21 mouse cellular contexts compared by ENCODE assay signal in the genomic region with DNA sequence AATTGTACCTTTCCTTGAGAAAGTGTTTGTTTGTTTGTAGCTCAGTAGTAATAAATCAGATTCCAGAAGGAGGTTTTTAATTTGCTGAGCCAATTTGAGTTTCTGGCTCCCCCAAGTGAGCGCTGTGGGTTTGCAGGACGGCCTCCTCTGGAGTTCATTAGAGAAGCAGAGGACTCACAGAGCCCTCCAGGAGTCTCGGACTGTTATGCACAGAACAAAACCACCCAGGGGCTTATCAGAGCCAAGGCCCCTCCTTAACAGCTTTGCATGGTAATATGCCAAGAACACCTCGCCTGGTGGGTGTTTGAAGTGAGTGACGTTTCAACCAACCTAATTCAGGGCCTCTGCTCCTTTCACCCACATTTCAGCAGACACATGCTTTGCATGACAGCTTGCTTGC. TPM values are rescaled to one million over a fixed set of nuclear protein-coding genes. Genes with fewer than 3 reads are reported as not detected.
DNase-seq lines count a peak whose midpoint lies in the region; ATAC-seq and TF ChIP-seq lines count a peak whose summit lies in the region.
"Had no signal": no experiment of that assay in that cellular context is flagged by ENCODE, and none has a peak within 500 bp of the region (broad histone marks: within the 10 kb centered on the region; RNA-seq: fewer than 3 reads in every experiment).

No protein-coding gene starts in this region.

- H3K36me3 ChIP-seq in CH12.LX (replicated peaks in 1 of 2; ENCODE audit: control insufficient read depth in 1 of 2, insufficient read depth in 1 of 2, low read length in 1 of 2): no peaks in the 10 kb centered on the region
- H3K36me3 ChIP-seq in forebrain, embryonic 10.5 days (replicated peaks): no peaks in the 10 kb centered on the region
- H3K36me3 ChIP-seq: embryonic facial prominence, embryonic 15.5 days; forebrain, embryonic 15.5 days; hindbrain, embryonic 12.5 days had no signal

- H3K4me1 ChIP-seq in CH12.LX (ENCODE audit: control insufficient read depth in 1 of 2, insufficient read depth in 2 of 2): no peaks in the 10 kb centered on the region
- H3K4me1 ChIP-seq in forebrain, embryonic 10.5 days: peaks cover 10% of the 10 kb centered on the region
- H3K4me1 ChIP-seq: embryonic facial prominence, embryonic 15.5 days had no signal

- TF ChIP-seq POLR2A in CH12.LX (IDR thresholded peaks at IDR 0.05; ENCODE audit: low read depth, low read length): no peak

- no peaks in the 10 kb centered on the region for H3K79me2 ChIP-seq in CH12.LX (replicated peaks; ENCODE audit: control insufficient read depth, extremely low read depth, insufficient read depth, poor library complexity, severe bottlenecking)

- no peak overlapping the region for H3K9ac ChIP-seq in CH12.LX (ENCODE audit: insufficient read depth, low read depth)
- H3K9ac ChIP-seq: embryonic facial prominence, embryonic 15.5 days; forebrain, embryonic 15.5 days; hindbrain, embryonic 12.5 days had no signal

- H3K4me3 ChIP-seq in layer of hippocampus, adult 2 months: no peak overlapping the region
- no peak overlapping the region for H3K4me3 ChIP-seq in CH12.LX (replicated peaks in 1 of 3; ENCODE audit: low read depth in 2 of 3, low read length in 2 of 3, poor library complexity in 1 of 3)
- no peak overlapping the region for H3K4me3 ChIP-seq in forebrain, embryonic 10.5 days
- H3K4me3 ChIP-seq: embryonic facial prominence, embryonic 15.5 days; erythroblast, embryonic 14.5 days; forebrain, embryonic 15.5 days; hindbrain, embryonic 12.5 days had no signal

- WGBS in forebrain, embryonic 10.5 days: 47% methylated on average over 5 of the region's 5 CpGs

- H3K27me3 ChIP-seq in CH12.LX (replicated peaks): no peaks in the 10 kb centered on the region
- H3K27me3 ChIP-seq in forebrain, embryonic 10.5 days (ENCODE audit: poor library complexity, severe bottlenecking): no peaks in the 10 kb centered on the region
- H3K27me3 ChIP-seq: embryonic facial prominence, embryonic 15.5 days; forebrain, embryonic 15.5 days; hindbrain, embryonic 12.5 days had no signal

- dilution Hi-C loops in CH12.LX (cut with MboI; ENCODE audit: extremely low pct_ligation_motif_present, extremely low pct_unique_long_range_greater_than_20kb, low sequenced_read_pairs): no loop called here

- in situ Hi-C loops in CH12.LX (cut with MboI; ENCODE audit: low pct_ligation_motif_present, low pct_unique_long_range_greater_than_20kb, low sequenced_read_pairs): no loop called here

- no peaks in the 10 kb centered on the region for H3K9me3 ChIP-seq in CH12.LX (replicated peaks; ENCODE audit: low read length)
- H3K9me3 ChIP-seq in forebrain, embryonic 10.5 days: no peaks in the 10 kb centered on the region
- H3K9me3 ChIP-seq: embryonic facial prominence, embryonic 15.5 days; forebrain, embryonic 15.5 days; hindbrain, embryonic 12.5 days had no signal

- TF ChIP-seq RAD21 in CH12.LX (IDR thresholded peaks at IDR 0.05; ENCODE audit: low read depth, low read length): peak; percentile 7

- DNase-seq in layer of hippocampus, adult 2 months (ENCODE audit: low spot score in 2 of 2): peak in 1 of 2 experiments; percentile 29
- no peak for DNase-seq in layer of hippocampus, postnatal 36 days
- DNase-seq in CH12.LX (ENCODE audit: extremely low read depth): no peak
- peak; percentile 25 for DNase-seq in c-Kit-positive CD71-positive TER-119-negative erythroid progenitor cells, embryonic 14.5 days (ENCODE audit: low read depth)
- no peak for DNase-seq in forebrain, embryonic 10.5 days (ENCODE audit: extremely low spot score, low spot score)
- no peak for DNase-seq in kidney, postnatal 14 days
- DNase-seq: adrenal gland, adult 2 months; adrenal gland, postnatal 36 days; cerebellum, adult 8-10 months; cerebellum, postnatal 14 days; gastrocnemius, postnatal 36 days; heart, adult 11 months; heart, postnatal 10 days; heart, postnatal 4 days had no signal

- peak; percentile 67 for ATAC-seq in megakaryocyte-erythroid progenitor cell, adult 5-6 weeks (replicated peaks; ENCODE audit: low FRiP score, low TSS enrichment, poor library complexity, severe bottlenecking)
- ATAC-seq: forebrain, embryonic 15.5 days; hindbrain, embryonic 16.5 days; inflammation-experienced regulatory T-cells, adult 6 months had no signal

- peak; percentile 61 for TF ChIP-seq CTCF in layer of hippocampus, adult 2 months (conservative IDR thresholded peaks at IDR 0.05)
- TF ChIP-seq CTCF in CH12.LX (conservative IDR thresholded peaks at IDR 0.05 in 1 of 2, IDR thresholded peaks at IDR 0.05 in 1 of 2; ENCODE audit: low read depth in 2 of 2, low read length in 2 of 2): peak in 1 of 2 experiments; percentile 16; a peak in 1 of 4 replicates

- no peak overlapping the region for H3K4me2 ChIP-seq in CH12.LX (ENCODE audit: insufficient read depth, low read depth, poor library complexity, severe bottlenecking)
- H3K4me2 ChIP-seq: embryonic facial prominence, embryonic 15.5 days; forebrain, embryonic 15.5 days; hindbrain, embryonic 12.5 days had no signal

- no peak for TF ChIP-seq EP300 in CH12.LX (IDR thresholded peaks at IDR 0.05; ENCODE audit: low read length)

- peak overlapping the region; percentile 53; the same call in 1 of the 2 replicates for H3K27ac ChIP-seq in layer of hippocampus, adult 2 months
- no peak overlapping the region for H3K27ac ChIP-seq in CH12.LX (ENCODE audit: insufficient read depth, low read depth)
- no peak overlapping the region for H3K27ac ChIP-seq in forebrain, embryonic 10.5 days
- H3K27ac ChIP-seq: embryonic facial prominence, embryonic 15.5 days; forebrain, embryonic 15.5 days; hindbrain, embryonic 12.5 days had no signal

TF ChIP-seq in CH12.LX, 34 proteins besides CTCF, POLR2A, EP300 and RAD21:
- no peak for TF ChIP-seq JUN (IDR thresholded peaks at IDR 0.05; ENCODE audit: insufficient read depth, low read depth, low read length)
- no peak for TF ChIP-seq MEF2A (IDR thresholded peaks at IDR 0.05; ENCODE audit: borderline replicate concordance, low read depth, low read length)

RNA-seq across cellular contexts. Expression of a gene that starts 40.5 kb away (rescaled TPM):
- 10 to 100 TPM; 40.6 to 48.6 TPM for total RNA-seq in layer of hippocampus, adult 2 months (2021)
- 10 to 100 TPM; 48.7 to 51.8 TPM for total RNA-seq in layer of hippocampus, postnatal 36 days (2021)
- total RNA-seq in CH12.LX (2012; rRNA removed) (0.29 and 0.34 TPM in 2 replicates), CH12.LX (2014; rRNA removed) (0.35 and 0.39 TPM in 2 replicates)
- 0.95 and 1.3 TPM in 2 replicates for polyA plus RNA-seq in CH12.LX (2012; ENCODE audit: insufficient read length, low read depth)
- total RNA-seq in megakaryocyte-erythroid progenitor cell, adult 5-6 weeks (2014; fragmentation: Nextera tagmentation): 17.2 and 19.2 TPM in 2 replicates
- total RNA-seq in megakaryocyte-erythroid progenitor cell, adult 5-6 weeks (2017): 7.0 and 9.8 TPM in 2 replicates
- polyA plus RNA-seq in forebrain, embryonic 10.5 days (2016; fragmentation: Nextera tagmentation; extraction: Ambion mirVana): 0.90 and 0.93 TPM in 2 replicates

Comparison
In these comparisons a context has a peak if more than half of its experiments do, and no peak if none do; other contexts are left out.
1. RNA of a gene that starts 40.5 kb away (total RNA-seq): 48.7 to 51.8 TPM in layer of hippocampus, postnatal 36 days, 40.6 to 48.6 TPM in layer of hippocampus, adult 2 months and 7.0 to 19.2 TPM in megakaryocyte-erythroid progenitor cell, adult 5-6 weeks; 0.29 to 0.39 TPM in CH12.LX; every median in the first group is over 4 times any median in the second.